Mouse (Mus musculus) G1E (cell line): ENCODE results near the gene Tpcn1. TPM values are rescaled to one million over a fixed set of nuclear protein-coding genes. Genes with fewer than 3 reads are reported as not detected.

Experiments used
- ATAC-seq: 2 replicates; pipeline ENCODE4 v1.8.0; 2016; ENCODE audit warnings: mild to moderate bottlenecking; ENCODE audit not compliant: insufficient number of reproducible peaks, poor library complexity, low FRiP score, severe bottlenecking; ENCODE audit errors: extremely low read depth
- DNase-seq: peaks from one replicate; pipeline ENCODE4 v3.0.0; 2012; ENCODE audit warnings: low spot score
- H3K27me3 ChIP-seq: 2 replicates; pipeline ENCODE4 v1.6.1; 2012; ENCODE audit warnings: mild to moderate bottlenecking, low read length, inconsistent platforms; ENCODE audit not compliant: insufficient read depth
- H3K36me3 ChIP-seq: replicated peaks from 2 replicates; pipeline ENCODE3; 2012; ENCODE audit warnings: mild to moderate bottlenecking, inconsistent platforms
- H3K4me1 ChIP-seq: 2 replicates; pipeline ENCODE4 v1.6.1; 2012; ENCODE audit warnings: low read depth, low read length, inconsistent platforms, mixed read lengths; ENCODE audit not compliant: insufficient read depth
- H3K4me3 ChIP-seq: 2 replicates; pipeline ENCODE4 v1.5.1; 2012; ENCODE audit warnings: low read depth, mild to moderate bottlenecking, inconsistent platforms, low read length, moderate library complexity, mixed read lengths
- H3K9me3 ChIP-seq: replicated peaks from 2 replicates; pipeline ENCODE4 v1.6.1; 2012; ENCODE audit warnings: inconsistent platforms
- CTCF ChIP-seq: IDR thresholded peaks from 2 replicates; pipeline ENCODE4 v1.5.1; 2012; ENCODE audit warnings: low read depth, low read length, inconsistent platforms, mixed read lengths
- GATA1 ChIP-seq: IDR thresholded peaks from 2 replicates; pipeline ENCODE4 v1.6.1; 2012; ENCODE audit warnings: borderline replicate concordance, low read length, inconsistent platforms, mixed read lengths
- GATA2 ChIP-seq: IDR thresholded peaks from 2 replicates; pipeline ENCODE4 v1.6.1; 2012; ENCODE audit warnings: low read depth, low read length, inconsistent platforms, borderline replicate concordance
- POLR2AphosphoS5 ChIP-seq: IDR thresholded peaks from 2 replicates; pipeline ENCODE4 v1.6.1; 2012; ENCODE audit warnings: low read depth, low read length, inconsistent platforms; ENCODE audit not compliant: insufficient replicate concordance
- TAL1 ChIP-seq: conservative IDR thresholded peaks from 2 replicates; pipeline ENCODE4 v1.6.1; 2012; ENCODE audit warnings: low read depth, low read length, inconsistent platforms, mixed read lengths
- polyA plus RNA-seq: library from polyadenylated mRNA; stranded (reverse); fragments of >175 nt; gene quantifications from 2 replicates; pipeline ENCODE4 v1.2.3, GENCODE M21; 2012
- total RNA-seq, 2 experiments: library from RNA; stranded (forward) in 1 of 2; stranded (reverse) in 1 of 2; fragments of 200-1000 nt in 1 of 2; fragments of >200 nt in 1 of 2; fragmentation: Nextera tagmentation in 1 of 2; gene quantifications; 2 replicates each; pipeline ENCODE4 v1.2.3; 2014 to 2017

Gene Tpcn1
- total and polyA plus RNA-seq, 3 experiments, result 3.2 to 51.6 (median 33.2) TPM

- H3K4me3 ChIP-seq, result no peak overlapping the region
- H3K36me3 ChIP-seq, result peaks cover 73% of the 10 kb centered on the region
- TF ChIP-seq TAL1, result no peak
- TF ChIP-seq GATA1, result no peak
- TF ChIP-seq POLR2AphosphoS5, result no peak
- no peak for TF ChIP-seq CTCF
- TF ChIP-seq GATA2, result no peak
- no peaks in the 10 kb centered on the region for H3K9me3 ChIP-seq
- DNase-seq (no peak), ATAC-seq (no peak)
- no peaks in the 10 kb centered on the region for H3K27me3 ChIP-seq
- H3K4me1 ChIP-seq, result no peaks in the 10 kb centered on the region
These were observed 56.8 kb downstream of the Tpcn1 start for GRCm38 (mm10) chr5:120531631-120532030.

GRCm38 (mm10) chr5:120527296-120527964 lies 61.0 kb downstream of the Tpcn1 start:
- DNase-seq (no peak), ATAC-seq (no peak)
- H3K4me3 ChIP-seq, result no peak overlapping the region
- no peaks in the 10 kb centered on the region for H3K9me3 ChIP-seq
- no peak for TF ChIP-seq GATA2
- TF ChIP-seq POLR2AphosphoS5, result no peak
- no peak for TF ChIP-seq CTCF
- TF ChIP-seq GATA1, result no peak
- no peak for TF ChIP-seq TAL1
- H3K36me3 ChIP-seq, result peaks cover 67% of the 10 kb centered on the region
- peaks cover 10% of the 10 kb centered on the region; the same call in 1 of the 2 replicates for H3K4me1 ChIP-seq
- H3K27me3 ChIP-seq, result no peaks in the 10 kb centered on the region

- TF ChIP-seq POLR2AphosphoS5, result no peak
- no peak for TF ChIP-seq CTCF
- no peak for TF ChIP-seq TAL1
- no peak for TF ChIP-seq GATA2
- TF ChIP-seq GATA1, result no peak
- H3K4me3 ChIP-seq, result no peak overlapping the region
- peaks cover 10% of the 10 kb centered on the region; the same call in 1 of the 2 replicates for H3K4me1 ChIP-seq
- H3K9me3 ChIP-seq, result no peaks in the 10 kb centered on the region
- H3K36me3 ChIP-seq, result peaks cover 69% of the 10 kb centered on the region
- no peaks in the 10 kb centered on the region for H3K27me3 ChIP-seq
- DNase-seq (no peak), ATAC-seq (no peak)
These were observed 62.2 kb downstream of the Tpcn1 start for GRCm38 (mm10) chr5:120526311-120526710.

GRCm38 (mm10) chr5:120525737-120526136 lies 62.7 kb downstream of the Tpcn1 start:
- TF ChIP-seq POLR2AphosphoS5 (no peak), GATA1 (no peak), GATA2 (no peak), TAL1 (no peak), CTCF (no peak)
- no peak for ATAC-seq
- H3K36me3 ChIP-seq, result peaks cover 71% of the 10 kb centered on the region
- H3K4me1 ChIP-seq, result peaks cover 10% of the 10 kb centered on the region; the same call in 1 of the 2 replicates
- no peak for DNase-seq
- no peaks in the 10 kb centered on the region for H3K9me3 ChIP-seq
- no peaks in the 10 kb centered on the region for H3K27me3 ChIP-seq
- no peak overlapping the region for H3K4me3 ChIP-seq

GRCm38 (mm10) chr5:120524736-120525135 lies 63.7 kb downstream of the Tpcn1 start:
- Histone ChIP-seq H3K36me3 (peaks cover 71% of the 10 kb centered on the region), H3K9me3 (no peaks in the 10 kb centered on the region), H3K27me3 (no peaks in the 10 kb centered on the region), H3K4me3 (no peak overlapping the region), H3K4me1 (peaks cover 10% of the 10 kb centered on the region; the same call in 1 of the 2 replicates)
- TF ChIP-seq TAL1, result no peak
- TF ChIP-seq CTCF, result no peak
- no peak for TF ChIP-seq GATA2
- TF ChIP-seq GATA1, result no peak
- no peak for TF ChIP-seq POLR2AphosphoS5
- no peak for ATAC-seq
- no peak for DNase-seq

- 0 out of 2 replicates have a peak, but pooled peaks have one; percentile 22 for ATAC-seq
- H3K27me3 ChIP-seq, result no peaks in the 10 kb centered on the region
- H3K36me3 ChIP-seq, result peaks cover 63% of the 10 kb centered on the region
- no peak for DNase-seq
- no peaks in the 10 kb centered on the region for H3K9me3 ChIP-seq
- H3K4me3 ChIP-seq, result no peak overlapping the region
- TF ChIP-seq GATA1 (no peak), TAL1 (no peak), GATA2 (no peak), POLR2AphosphoS5 (no peak), CTCF (no peak)
- peaks cover 13% of the 10 kb centered on the region for H3K4me1 ChIP-seq
These were observed 65.8 kb downstream of the Tpcn1 start for GRCm38 (mm10) chr5:120522649-120523048.

GRCm38 (mm10) chr5:120517552-120517951 lies 70.9 kb downstream of the Tpcn1 start:
- H3K9me3 ChIP-seq, result no peaks in the 10 kb centered on the region
- no peak for TF ChIP-seq POLR2AphosphoS5
- TF ChIP-seq GATA2, result no peak
- no peak for TF ChIP-seq CTCF
- no peak for TF ChIP-seq GATA1
- no peak for TF ChIP-seq TAL1
- no peak for DNase-seq
- no peak overlapping the region for H3K4me3 ChIP-seq
- peaks cover 52% of the 10 kb centered on the region for H3K36me3 ChIP-seq
- peaks cover 50% of the 10 kb centered on the region for H3K4me1 ChIP-seq
- 0 out of 2 replicates have a peak, but pooled peaks have one; percentile 36 for ATAC-seq
- H3K27me3 ChIP-seq, result no peaks in the 10 kb centered on the region; the same call in 1 of the 2 replicates
